Mouse (Mus musculus): ENCODE results near the gene Tns4. TPM values are rescaled to one million over a fixed set of nuclear protein-coding genes. Genes with fewer than 3 reads are reported as not detected.

Tns4 gene
- polyA plus RNA-seq, 1 experiment from 2014 or later, result 0.16 TPM

DNA sequence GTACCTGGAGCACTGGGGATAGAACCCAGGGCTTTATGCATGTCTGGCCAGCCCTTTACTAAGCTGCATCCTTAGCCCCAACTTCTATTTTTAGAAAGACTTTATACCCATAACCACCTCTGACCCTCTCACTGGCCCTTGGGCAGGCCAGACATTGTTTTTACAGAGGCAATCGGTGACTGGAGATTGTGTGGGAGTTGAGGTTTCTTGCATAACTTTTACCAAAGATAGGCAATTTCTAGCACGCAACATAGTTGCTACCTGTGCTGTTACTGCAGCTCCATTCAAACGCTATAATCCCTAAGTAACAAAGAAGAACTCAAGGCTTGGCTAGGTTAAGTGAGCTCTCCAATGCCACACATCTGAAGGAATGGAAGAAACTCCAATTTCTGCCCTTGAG is 7.5 kb downstream of the Tns4 start:
- Histone ChIP-seq H3K27me3 (no peaks in the 10 kb centered on the region), H3K9me3 (no peaks in the 10 kb centered on the region), H3K4me2 (replicated peaks) (no peak overlapping the region), H3K36me3 (no peaks in the 10 kb centered on the region), H3K4me1 (replicated peaks) (no peaks in the 10 kb centered on the region), H3K9ac (replicated peaks) (no peak overlapping the region), H3K4me3 (replicated peaks) (no peak overlapping the region), H3K27ac (no peak overlapping the region)
- ATAC-seq, result no peak
- WGBS, result 81% methylated on average over 3 of the region's 3 CpGs

DNA sequence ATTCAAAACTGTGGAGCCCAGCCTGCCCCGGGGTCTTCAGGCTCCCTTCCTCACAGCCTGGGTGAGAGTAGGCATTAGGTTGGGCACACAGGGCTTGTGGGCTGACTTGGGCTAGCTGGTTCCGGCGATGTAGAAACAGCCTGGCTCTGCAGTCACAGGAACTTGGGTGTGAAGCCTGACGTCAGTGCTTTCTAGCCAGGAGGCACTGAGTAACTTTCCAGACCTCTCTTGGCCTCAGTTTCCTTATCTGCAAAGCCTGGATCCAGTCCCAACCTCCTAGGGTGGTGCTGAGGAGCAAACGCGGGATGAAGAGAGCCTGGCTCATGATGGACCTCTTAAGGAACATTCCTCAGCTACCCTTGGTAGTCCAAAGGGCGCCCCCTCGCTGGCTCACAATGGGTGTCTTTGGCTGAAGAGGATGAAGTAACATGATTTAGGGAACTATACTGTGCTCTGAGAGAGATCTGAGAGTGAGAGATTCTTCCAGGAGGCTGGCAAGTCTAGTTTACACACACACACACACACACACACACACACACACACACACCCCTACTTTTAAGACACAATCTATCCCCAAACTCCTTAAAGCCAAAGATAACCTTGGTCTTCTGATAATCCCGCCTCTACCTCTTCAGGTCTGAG is 8.1 kb downstream of the Tns4 start:
- 86% methylated on average over 9 of the region's 9 CpGs for WGBS
- ATAC-seq, result no peak
- Histone ChIP-seq H3K9me3 (no peaks in the 10 kb centered on the region), H3K9ac (replicated peaks) (no peak overlapping the region), H3K4me2 (replicated peaks) (no peak overlapping the region), H3K4me3 (replicated peaks) (no peak overlapping the region), H3K4me1 (replicated peaks) (no peaks in the 10 kb centered on the region), H3K27ac (no peak overlapping the region), H3K27me3 (no peaks in the 10 kb centered on the region), H3K36me3 (no peaks in the 10 kb centered on the region)

DNA sequence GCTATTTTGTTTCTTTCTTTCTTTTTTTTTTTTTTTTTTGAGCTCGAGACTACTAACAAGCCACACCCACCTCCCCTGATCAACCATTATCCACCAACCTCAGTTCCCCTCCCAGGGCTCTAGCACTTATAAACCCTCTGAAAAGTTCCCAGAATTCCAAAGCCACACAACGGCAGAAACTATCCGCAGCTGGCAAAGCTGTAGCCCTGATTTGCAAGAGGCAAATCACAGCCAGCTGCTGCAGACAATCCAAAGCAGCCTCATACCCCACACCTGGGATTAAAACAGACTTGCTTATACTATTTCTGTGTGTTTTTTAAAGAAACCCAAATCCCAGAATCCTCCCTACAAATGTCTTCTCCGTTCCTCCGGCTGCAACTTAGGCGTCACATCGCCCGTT is 11.2 kb downstream of the Tns4 start:
- Histone ChIP-seq H3K9me3 (no peaks in the 10 kb centered on the region), H3K4me2 (replicated peaks) (no peak overlapping the region), H3K27me3 (no peaks in the 10 kb centered on the region), H3K4me1 (replicated peaks) (no peaks in the 10 kb centered on the region), H3K36me3 (no peaks in the 10 kb centered on the region), H3K4me3 (replicated peaks) (no peak overlapping the region), H3K27ac (no peak overlapping the region), H3K9ac (replicated peaks) (no peak overlapping the region)
- ATAC-seq, result no peak
- WGBS, result 82% methylated on average over 8 of the region's 8 CpGs

DNA sequence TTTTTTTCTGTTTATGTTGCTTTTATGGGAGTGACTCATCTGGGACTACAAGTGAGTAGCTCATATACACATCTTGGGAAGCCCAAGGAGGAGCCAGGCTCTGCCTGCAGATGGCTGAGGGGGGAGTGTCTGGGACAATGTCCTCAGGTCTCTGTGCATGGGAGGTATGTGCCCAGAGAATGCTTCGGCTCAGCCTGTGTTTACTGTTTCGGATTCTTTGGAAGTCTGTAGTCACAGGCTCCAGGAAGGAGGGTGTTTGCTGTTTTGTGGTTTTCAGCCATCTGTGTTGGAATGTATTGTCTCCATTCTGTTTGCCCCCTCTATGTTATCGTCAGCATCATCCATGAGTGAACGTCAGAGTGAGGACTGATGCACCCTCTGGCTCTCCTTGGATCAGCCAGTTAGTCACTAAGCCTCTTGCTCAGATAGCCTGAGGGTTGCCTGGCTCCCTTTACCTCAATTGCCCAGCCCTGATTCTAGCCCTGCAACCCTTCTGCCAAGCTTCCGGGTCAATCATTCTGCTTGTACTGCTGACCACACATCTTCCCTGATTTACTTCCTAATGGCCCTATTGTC is 12.3 kb downstream of the Tns4 start:
- H3K4me3 ChIP-seq (replicated peaks), result no peak overlapping the region
- WGBS, result 84% methylated on average over 5 of the region's 5 CpGs
- no peaks in the 10 kb centered on the region for H3K36me3 ChIP-seq
- no peaks in the 10 kb centered on the region for H3K27me3 ChIP-seq
- no peak overlapping the region for H3K27ac ChIP-seq
- H3K4me1 ChIP-seq (replicated peaks), result peaks cover 6% of the 10 kb centered on the region
- no peak for ATAC-seq
- no peak overlapping the region for H3K9ac ChIP-seq (replicated peaks)
- no peak overlapping the region for H3K4me2 ChIP-seq (replicated peaks)
- no peaks in the 10 kb centered on the region for H3K9me3 ChIP-seq

DNA sequence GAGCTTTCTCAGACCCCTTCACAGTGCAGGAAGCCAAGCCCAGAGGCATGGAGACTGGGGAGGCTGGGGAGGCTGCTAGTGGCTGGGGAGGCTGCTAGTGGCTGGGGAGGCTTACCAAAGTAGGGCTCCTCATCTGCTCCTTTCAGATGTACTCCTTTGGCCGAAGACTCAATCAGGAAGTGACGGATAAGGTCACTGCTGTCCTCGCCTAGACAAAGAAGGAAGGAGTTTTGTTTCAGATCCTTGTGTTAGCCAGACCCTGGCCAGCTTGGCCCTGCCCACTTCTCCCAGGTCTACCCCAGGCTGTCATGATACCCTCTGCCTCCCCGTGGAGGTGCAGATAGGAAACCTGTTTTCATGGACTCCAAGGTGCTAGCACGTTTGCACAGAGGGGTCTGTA is 15.3 kb downstream of the Tns4 start:
- Histone ChIP-seq H3K27ac (no peak overlapping the region), H3K4me2 (replicated peaks) (no peak overlapping the region), H3K4me3 (replicated peaks) (no peak overlapping the region), H3K4me1 (replicated peaks) (peaks cover 12% of the 10 kb centered on the region), H3K9me3 (no peaks in the 10 kb centered on the region), H3K27me3 (no peaks in the 10 kb centered on the region), H3K36me3 (no peaks in the 10 kb centered on the region), H3K9ac (replicated peaks) (no peak overlapping the region)
- no peak for ATAC-seq
- WGBS, result 64% methylated on average over 5 of the region's 5 CpGs

DNA sequence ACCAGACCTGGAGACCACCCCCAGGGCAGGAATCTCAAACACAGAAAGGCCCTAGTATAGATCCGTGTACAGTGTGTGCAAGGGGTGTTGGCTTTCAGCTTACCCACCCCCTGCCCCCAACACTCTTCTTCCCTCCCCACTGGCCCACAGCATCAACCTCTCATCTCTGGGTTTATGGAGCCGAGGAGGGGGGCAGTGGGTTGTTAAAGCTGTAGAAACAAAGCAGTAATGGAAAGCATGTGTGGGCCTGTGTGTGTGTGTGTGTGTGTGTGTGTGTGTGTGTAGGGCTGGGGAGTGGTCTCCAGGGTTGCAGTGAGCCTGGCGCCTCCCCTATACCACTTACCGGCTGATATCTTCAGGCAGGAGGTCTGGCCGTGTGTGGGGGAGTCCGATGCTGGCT is 17.2 kb downstream of the Tns4 start:
- Histone ChIP-seq H3K4me2 (replicated peaks) (no peak overlapping the region), H3K27ac (no peak overlapping the region; the same call in 1 of the 2 replicates), H3K4me3 (replicated peaks) (no peak overlapping the region), H3K9ac (replicated peaks) (no peak overlapping the region), H3K27me3 (no peaks in the 10 kb centered on the region), H3K4me1 (replicated peaks) (peaks cover 12% of the 10 kb centered on the region), H3K9me3 (no peaks in the 10 kb centered on the region), H3K36me3 (no peaks in the 10 kb centered on the region)
- WGBS, result 21% methylated on average over 6 of the region's 6 CpGs
- 0 out of 2 replicates have a peak, but pooled peaks have one; percentile 43 for ATAC-seq

DNA sequence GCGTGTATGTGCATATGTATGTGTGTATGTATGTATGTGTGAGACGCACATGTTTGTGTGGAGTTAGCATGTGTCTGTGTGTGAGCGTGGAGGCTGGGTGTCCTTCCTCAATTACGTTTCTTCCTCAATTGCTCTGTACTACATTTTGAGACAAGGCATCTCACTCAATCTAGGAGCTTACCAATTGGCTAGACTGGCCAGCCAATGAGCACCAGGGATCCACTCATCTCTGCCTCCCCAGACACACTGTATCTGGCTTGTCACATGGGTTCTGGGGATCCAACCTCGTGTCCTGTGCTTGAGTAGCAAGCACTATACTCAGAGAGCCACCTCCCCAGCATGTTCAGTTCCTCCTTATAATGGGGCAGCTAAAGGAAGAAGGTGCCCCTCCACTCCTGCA is 20.7 kb downstream of the Tns4 start:
- H3K27ac ChIP-seq, result no peak overlapping the region
- WGBS, result 82% methylated on average over 5 of the region's 5 CpGs
- H3K36me3 ChIP-seq, result no peaks in the 10 kb centered on the region
- no peak for ATAC-seq
- H3K9ac ChIP-seq (replicated peaks), result no peak overlapping the region
- no peaks in the 10 kb centered on the region for H3K27me3 ChIP-seq
- H3K4me2 ChIP-seq (replicated peaks), result no peak overlapping the region
- H3K4me3 ChIP-seq (replicated peaks), result no peak overlapping the region
- peaks cover 14% of the 10 kb centered on the region for H3K4me1 ChIP-seq (replicated peaks)
- H3K9me3 ChIP-seq, result no peaks in the 10 kb centered on the region

DNA sequence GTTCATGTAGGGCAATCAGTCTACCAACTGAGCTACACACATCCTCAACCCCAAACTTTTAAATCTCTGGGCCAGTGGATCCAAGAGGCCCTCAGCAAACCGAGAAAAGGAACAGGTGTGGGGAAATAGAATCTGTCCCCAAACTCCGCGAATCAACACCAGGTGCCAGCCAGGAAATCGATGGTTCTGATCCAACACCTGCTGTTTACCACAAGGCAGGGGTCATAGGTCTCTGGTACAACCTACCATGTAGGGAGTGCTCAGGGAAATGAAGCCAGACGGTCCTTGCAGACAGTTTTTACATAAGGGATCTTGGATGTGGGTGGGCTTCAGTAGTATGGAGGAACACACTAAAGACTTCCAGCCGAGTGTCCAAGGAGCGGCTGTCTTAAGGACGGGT is 21.5 kb downstream of the Tns4 start:
- H3K4me3 ChIP-seq (replicated peaks), result no peak overlapping the region
- no peak for ATAC-seq
- H3K9me3 ChIP-seq, result no peaks in the 10 kb centered on the region
- H3K9ac ChIP-seq (replicated peaks), result no peak overlapping the region
- no peak overlapping the region for H3K27ac ChIP-seq
- H3K36me3 ChIP-seq, result no peaks in the 10 kb centered on the region
- H3K4me2 ChIP-seq (replicated peaks), result no peak overlapping the region
- no peaks in the 10 kb centered on the region for H3K27me3 ChIP-seq
- peaks cover 20% of the 10 kb centered on the region for H3K4me1 ChIP-seq (replicated peaks)
- WGBS, result 84% methylated on average over 8 of the region's 8 CpGs

DNA sequence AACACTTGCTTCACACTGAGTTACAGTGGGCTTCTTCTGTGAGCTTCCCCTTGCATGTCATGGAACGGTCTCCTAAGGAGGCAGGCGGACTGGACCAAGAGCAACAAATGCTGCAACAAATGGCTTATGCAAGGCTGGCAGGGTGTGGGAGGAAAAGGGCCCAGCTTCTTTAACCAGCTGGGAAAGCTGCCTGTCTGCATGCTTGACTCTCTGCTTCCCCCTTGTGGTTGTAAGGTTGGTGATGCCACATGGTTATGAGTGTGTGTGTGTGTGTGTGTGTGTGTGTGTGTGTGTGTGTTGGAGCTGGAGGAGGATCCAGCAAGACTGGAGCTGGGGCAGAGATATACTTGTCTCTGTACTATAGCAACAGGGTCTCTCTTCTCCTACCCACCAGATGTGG is 23.1 kb downstream of the Tns4 start:
- Histone ChIP-seq H3K36me3 (no peaks in the 10 kb centered on the region), H3K4me2 (replicated peaks) (no peak overlapping the region), H3K4me3 (replicated peaks) (no peak overlapping the region), H3K27ac (no peak overlapping the region), H3K9ac (replicated peaks) (no peak overlapping the region), H3K4me1 (replicated peaks) (peaks cover 8% of the 10 kb centered on the region; the same call in 1 of the 2 replicates), H3K27me3 (peaks cover 4% of the 10 kb centered on the region; the same call in 1 of the 2 replicates), H3K9me3 (no peaks in the 10 kb centered on the region)
- 20% methylated on average over 2 of the region's 2 CpGs for WGBS
- 0 out of 2 replicates have a peak, but pooled peaks have one; percentile 37 for ATAC-seq

DNA sequence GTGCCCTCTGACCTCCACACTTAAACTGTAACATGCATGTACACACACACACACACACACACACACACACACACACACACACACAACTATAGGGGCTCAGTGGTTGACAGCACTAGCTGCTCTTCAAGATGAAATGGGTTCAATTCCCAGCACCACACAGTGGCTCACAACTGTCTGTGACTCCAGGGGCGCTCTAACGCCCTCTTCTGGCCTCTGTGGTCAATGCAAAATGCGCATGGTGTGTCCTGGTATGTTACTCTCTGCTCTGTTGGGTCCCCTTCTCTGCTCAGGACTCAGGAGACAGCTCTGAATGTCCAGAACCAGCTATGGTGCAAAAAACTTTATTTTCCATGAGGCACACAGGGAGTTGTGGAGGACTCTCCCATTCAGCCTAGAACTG is 23.8 kb downstream of the Tns4 start:
- WGBS, result 63% methylated on average over 3 of the region's 3 CpGs
- ATAC-seq, result no peak
- peaks cover 4% of the 10 kb centered on the region; the same call in 1 of the 2 replicates for H3K27me3 ChIP-seq

DNA sequence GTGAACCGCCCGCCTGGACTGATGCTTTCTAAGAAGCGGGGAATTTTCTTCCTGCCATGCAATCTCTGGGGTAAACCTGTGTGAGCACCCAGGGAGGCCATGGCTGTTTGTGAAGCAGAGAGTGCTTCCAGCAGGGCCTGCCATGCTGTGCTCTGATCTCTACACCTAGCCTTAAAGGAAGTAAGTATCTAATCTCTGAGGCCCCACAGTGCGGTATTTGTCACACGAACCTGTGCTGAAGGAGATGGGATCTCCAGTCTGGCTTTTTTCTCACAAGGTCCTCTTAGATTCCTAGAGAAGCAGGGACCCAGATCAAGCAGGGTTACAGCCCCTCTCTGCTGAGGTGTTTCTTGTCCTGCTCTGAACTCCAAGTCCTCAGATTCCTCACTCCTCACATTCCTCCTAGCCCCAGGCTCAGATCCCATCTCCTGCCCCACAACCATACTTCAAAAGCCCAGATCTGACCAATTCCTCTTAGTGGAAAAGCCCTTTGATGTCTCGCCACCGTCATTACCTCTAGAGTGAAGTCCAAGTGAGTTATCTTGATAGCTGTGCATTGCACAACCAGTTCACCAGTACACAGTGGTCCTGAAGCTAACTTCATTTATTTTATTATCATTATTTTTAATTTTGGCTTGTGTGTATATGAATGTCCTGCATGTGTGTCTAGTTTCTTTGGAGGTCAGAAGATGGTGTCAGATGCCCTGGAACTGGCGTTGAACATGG is 25.5 kb downstream of the Tns4 start:
- Histone ChIP-seq H3K27me3 (peaks cover 4% of the 10 kb centered on the region; the same call in 1 of the 2 replicates), H3K9ac (replicated peaks) (peak overlapping the region; percentile 41; the same call in 1 of the 2 replicates)

More for the DNA sequence above, 23.8 kb downstream of the Tns4 start:
- Histone ChIP-seq H3K9ac (replicated peaks) (no peak overlapping the region), H3K4me2 (replicated peaks) (no peak overlapping the region), H3K9me3 (no peaks in the 10 kb centered on the region), H3K36me3 (no peaks in the 10 kb centered on the region), H3K4me3 (replicated peaks) (no peak overlapping the region), H3K27ac (no peak overlapping the region), H3K4me1 (replicated peaks) (peaks cover 8% of the 10 kb centered on the region; the same call in 1 of the 2 replicates)

DNA sequence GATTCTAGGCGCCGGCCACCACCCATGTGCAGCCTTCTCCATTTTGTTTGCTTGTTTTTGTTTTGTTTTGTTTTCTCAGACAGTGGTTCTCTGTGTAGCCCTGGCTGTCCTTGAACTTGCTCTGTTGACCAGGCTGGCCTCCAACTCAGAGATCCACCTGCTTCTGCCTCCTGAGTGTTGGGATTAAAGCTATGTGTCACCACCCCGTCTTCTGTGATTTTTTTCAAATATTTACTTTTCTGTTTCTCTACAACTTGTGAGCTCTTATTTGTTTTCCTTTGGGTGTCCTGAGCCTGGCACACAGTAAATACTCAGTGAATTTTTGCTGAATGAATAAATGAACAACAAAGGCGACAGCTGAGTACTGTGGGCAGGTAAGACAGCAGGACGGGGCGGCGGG is 26.4 kb downstream of the Tns4 start:
- Histone ChIP-seq H3K36me3 (no peaks in the 10 kb centered on the region), H3K27me3 (peaks cover 4% of the 10 kb centered on the region; the same call in 1 of the 2 replicates), H3K27ac (no peak overlapping the region), H3K4me2 (replicated peaks) (no peak overlapping the region), H3K4me1 (replicated peaks) (peaks cover 8% of the 10 kb centered on the region; the same call in 1 of the 2 replicates), H3K4me3 (replicated peaks) (no peak overlapping the region), H3K9me3 (0 out of 2 replicates have a peak, but pooled peaks cover 3% of the 10 kb centered on the region), H3K9ac (replicated peaks) (peak overlapping the region; percentile 41; the same call in 1 of the 2 replicates)
- WGBS, result 86% methylated on average over 7 of the region's 7 CpGs
- ATAC-seq, result no peak

More for the DNA sequence above, 25.5 kb downstream of the Tns4 start:
- Histone ChIP-seq H3K27ac (no peak overlapping the region), H3K36me3 (no peaks in the 10 kb centered on the region), H3K4me3 (replicated peaks) (no peak overlapping the region), H3K4me1 (replicated peaks) (peaks cover 8% of the 10 kb centered on the region; the same call in 1 of the 2 replicates), H3K4me2 (replicated peaks) (no peak overlapping the region), H3K9me3 (0 out of 2 replicates have a peak, but pooled peaks cover 3% of the 10 kb centered on the region)
- ATAC-seq, result no peak
- WGBS, result 37% methylated on average over 8 of the region's 8 CpGs

All from midbrain, embryonic 13.5 days (tissue).